Comparison of ENCODE assay signal across 9 mouse cellular contexts in genomic region chr16:33833781-33834482, GRCm38 (mm10). TPM values are rescaled to one million over a fixed set of nuclear protein-coding genes. Genes with fewer than 3 reads are reported as not detected.
DNase-seq lines count a peak whose midpoint lies in the region; ATAC-seq and TF ChIP-seq lines count a peak whose summit lies in the region.
"Had no signal": no experiment of that assay in that cellular context is flagged by ENCODE, and none has a peak within 500 bp of the region (broad histone marks: within the 10 kb centered on the region; RNA-seq: fewer than 3 reads in every experiment).

No protein-coding gene starts in this region.

- no peak overlapping the region for H3ac ChIP-seq in myocyte (ENCODE audit: control insufficient read depth, insufficient read length)

- no peaks in the 10 kb centered on the region for H3K9me3 ChIP-seq in intestine, embryonic 15.5 days
- H3K9me3 ChIP-seq in liver, embryonic 14.5 days (ENCODE audit: control insufficient read depth, low read length) = no peaks in the 10 kb centered on the region

- peak overlapping the region; percentile 44 for H3K9ac ChIP-seq in intestine, embryonic 15.5 days
- no peak overlapping the region for H3K9ac ChIP-seq in liver, embryonic 14.5 days (replicated peaks)

- DNase-seq in cerebellum, adult 9-10 months = peak; percentile 35
- DNase-seq in cerebellum, adult 8-10 months = no peak
- no peak for DNase-seq in liver, embryonic 14.5 days (ENCODE audit: low read depth in 3 of 3, low spot score in 3 of 3)

- no peak overlapping the region; the same call in 1 of the 2 replicates for H3K27ac ChIP-seq in brown adipose tissue, adult 24 weeks (replicated peaks; ENCODE audit: low read depth, low read length)
- H3K27ac ChIP-seq in intestine, embryonic 15.5 days = peak overlapping the region; percentile 11; the same call in 1 of the 2 replicates
- no peak overlapping the region for H3K27ac ChIP-seq in liver, embryonic 14.5 days

- TF ChIP-seq CTCF in liver, embryonic 14.5 days (IDR thresholded peaks at IDR 0.05; ENCODE audit: low read depth) = peak; percentile 31; the same call in 1 of the 2 replicates

- ATAC-seq in granulocyte monocyte progenitor cell, adult 5-6 weeks (replicated peaks; ENCODE audit: poor library complexity, severe bottlenecking) = 0 out of 2 replicates have a peak, but pooled peaks have one; percentile 22
- ATAC-seq in intestine, embryonic 15.5 days = peak; percentile 54; the same call in 1 of the 2 replicates
- ATAC-seq in liver, embryonic 14.5 days (ENCODE audit: insufficient read depth) = no peak; the same call in 1 of the 2 replicates
- no peak for ATAC-seq in erythroid progenitor cell, adult 5-6 weeks (replicated peaks; ENCODE audit: low FRiP score, poor library complexity, severe bottlenecking)

- peaks cover 77% of the 10 kb centered on the region for H3K79me2 ChIP-seq in myocyte (ENCODE audit: control insufficient read depth, insufficient read depth)

- no peaks in the 10 kb centered on the region for H3K27me3 ChIP-seq in intestine, embryonic 15.5 days (replicated peaks)
- peaks cover 44% of the 10 kb centered on the region for H3K27me3 ChIP-seq in liver, embryonic 14.5 days (ENCODE audit: control insufficient read depth, insufficient read depth, low read length)
- no peaks in the 10 kb centered on the region for H3K27me3 ChIP-seq in myocyte (ENCODE audit: control insufficient read depth, insufficient read depth, insufficient read length)

- H3K4me3 ChIP-seq in brown adipose tissue, adult 24 weeks (ENCODE audit: insufficient read depth, low read depth, low read length) = peak overlapping the region; percentile 42
- peak overlapping the region; percentile 24 for H3K4me3 ChIP-seq in intestine, embryonic 15.5 days (replicated peaks)
- H3K4me3 ChIP-seq in liver, embryonic 14.5 days (ENCODE audit: insufficient read depth in 1 of 2, low read depth in 2 of 2, low read length in 2 of 2) = 0 out of 4 replicates have a peak overlapping the region, but pooled peaks of 1 of the 2 experiments have one; percentile 20
- H3K4me3 ChIP-seq in myocyte = no peak overlapping the region

- H3K4me1 ChIP-seq in brown adipose tissue, adult 24 weeks (ENCODE audit: control insufficient read depth, insufficient read depth, insufficient read length, low read length) = peaks cover 19% of the 10 kb centered on the region
- H3K4me1 ChIP-seq in intestine, embryonic 15.5 days (replicated peaks) = peaks cover 33% of the 10 kb centered on the region
- peaks cover 0 to 23% of the 10 kb centered on the region in 2 experiments; a peak in 2 of 4 replicates for H3K4me1 ChIP-seq in liver, embryonic 14.5 days (replicated peaks; ENCODE audit: control insufficient read depth in 2 of 2, insufficient read depth in 2 of 2, low read length in 1 of 2)

- H3K4me2 ChIP-seq in intestine, embryonic 15.5 days (replicated peaks) = peak overlapping the region; percentile 73
- H3K4me2 ChIP-seq in liver, embryonic 14.5 days (ENCODE audit: low read depth) = peak overlapping the region; percentile 59
- H3K4me2 ChIP-seq in myocyte (ENCODE audit: low read depth) = peak overlapping the region; percentile 75

- TF ChIP-seq EP300 in liver, embryonic 14.5 days (IDR thresholded peaks at IDR 0.05; ENCODE audit: low read depth) = no peak

- TF ChIP-seq POLR2A in myocyte (IDR thresholded peaks at IDR 0.05; ENCODE audit: insufficient read length, low read depth) = no peak

- H3K36me3 ChIP-seq in intestine, embryonic 15.5 days = no peaks in the 10 kb centered on the region
- no peaks in the 10 kb centered on the region for H3K36me3 ChIP-seq in liver, embryonic 14.5 days (replicated peaks; ENCODE audit: control insufficient read depth, insufficient read depth, low read depth)
- H3K36me3 ChIP-seq in myocyte (ENCODE audit: control insufficient read depth, insufficient read depth) = no peaks in the 10 kb centered on the region

- 6% methylated on average over 25 of the region's 25 CpGs for WGBS in intestine, embryonic 15.5 days
- WGBS in liver, embryonic 14.5 days (ENCODE audit: insufficient replicate concordance) = 4% methylated on average over 25 of the region's 25 CpGs

TF ChIP-seq in myocyte, 11 proteins besides CTCF, POLR2A, EP300 and RAD21:
- TF ChIP-seq MYOD1 (IDR thresholded peaks at IDR 0.05; ENCODE audit: control insufficient read depth in 1 of 3, insufficient read length in 2 of 3, low read depth in 2 of 3) (no peak), TCF3 (IDR thresholded peaks at IDR 0.05; ENCODE audit: insufficient read length, low read depth) (no peak), REST (IDR thresholded peaks at IDR 0.05; ENCODE audit: insufficient read depth, insufficient read length) (no peak), CEBPB (IDR thresholded peaks at IDR 0.05; ENCODE audit: insufficient read depth, poor library complexity, severe bottlenecking) (no peak)

RNA-seq across cellular contexts. Expression of gene Itgb5, which starts 4.5 kb away (rescaled TPM):
- 42.1 and 53.4 TPM in 2 replicates for polyA plus RNA-seq in brown adipose tissue, adult 24 weeks (2012; ENCODE audit: insufficient read depth, insufficient read length, missing spikeins)
- total RNA-seq in granulocyte monocyte progenitor cell, adult 5-6 weeks (2014; fragmentation: Nextera tagmentation) = 8.1 and 19.6 TPM in 2 replicates
- total RNA-seq in granulocyte monocyte progenitor cell, adult 5-6 weeks (2017) = 9.2 and 13.4 TPM in 2 replicates
- 35.8 and 36.1 TPM in 2 replicates for polyA plus RNA-seq in intestine, embryonic 15.5 days (2015; fragmentation: Nextera tagmentation; extraction: Ambion mirVana)
- 13.7 and 14.1 TPM in 2 replicates for polyA plus RNA-seq in liver, embryonic 14.5 days (2012; rRNA removed)
- 10.8 and 13.9 TPM in 2 replicates for polyA plus RNA-seq in liver, embryonic 14.5 days (2014; fragmentation: Nextera tagmentation; extraction: Ambion mirVana)
- polyA plus RNA-seq in myocyte (2012; fragmentation: generic; extraction: Trizol) = 114 TPM
- 6.1 and 13.8 TPM in 2 replicates for total RNA-seq in erythroid progenitor cell, adult 5-6 weeks (2015; ENCODE audit: low replicate concordance)
- 8.9 and 9.2 TPM in 2 replicates for total RNA-seq in erythroid progenitor cell, adult 5-6 weeks (2017; ENCODE audit: low replicate concordance)

RNA-seq across cellular contexts. Expression of gene Muc13, which starts 40.1 kb away (rescaled TPM):
- not detected in 2 replicates for polyA plus RNA-seq in brown adipose tissue, adult 24 weeks (2012; ENCODE audit: insufficient read depth, insufficient read length, missing spikeins)
- total RNA-seq in granulocyte monocyte progenitor cell, adult 5-6 weeks (2014; fragmentation: Nextera tagmentation) = 41.1 and 69.5 TPM in 2 replicates
- total RNA-seq in granulocyte monocyte progenitor cell, adult 5-6 weeks (2017) = 53.2 and 60.5 TPM in 2 replicates
- 209 and 261 TPM in 2 replicates for polyA plus RNA-seq in intestine, embryonic 15.5 days (2015; fragmentation: Nextera tagmentation; extraction: Ambion mirVana)
- 1.7 and 1.9 TPM in 2 replicates for polyA plus RNA-seq in liver, embryonic 14.5 days (2012; rRNA removed)
- 1.4 and 1.5 TPM in 2 replicates for polyA plus RNA-seq in liver, embryonic 14.5 days (2014; fragmentation: Nextera tagmentation; extraction: Ambion mirVana)
- 0.05 TPM for polyA plus RNA-seq in myocyte (2012; fragmentation: generic; extraction: Trizol)
- total RNA-seq in erythroid progenitor cell, adult 5-6 weeks (2015; ENCODE audit: low replicate concordance) = 1.8 and 6.3 TPM in 2 replicates
- total RNA-seq in erythroid progenitor cell, adult 5-6 weeks (2017; ENCODE audit: low replicate concordance) = 0.51 and 1.2 TPM in 2 replicates
- total RNA-seq: layer of hippocampus, postnatal 36 days had no signal

Comparison
In these comparisons a context has a peak if more than half of its experiments do, and no peak if none do; other contexts are left out.
1. ATAC-seq: peak in granulocyte monocyte progenitor cell, adult 5-6 weeks (single experiment) and intestine, embryonic 15.5 days (single experiment); none in liver, embryonic 14.5 days (single experiment) and erythroid progenitor cell, adult 5-6 weeks (single experiment).
2. RNA of gene Muc13, which starts 40.1 kb away (polyA plus RNA-seq): 209 to 261 TPM in intestine, embryonic 15.5 days; 1.4 to 1.9 TPM in liver, embryonic 14.5 days, not detected in brown adipose tissue, adult 24 weeks and 0.05 TPM in myocyte (single experiment); every median in the first group is over 10 times any median in the second.
3. Peak in every context shown above with its lines, with median percentiles within 50 percentile points of each other: H3K4me2 ChIP-seq.